Mouse (Mus musculus): Measurements from ENCODE around the gene Draxin.

GRCm38 (mm10) chr4:148150242-148150641 is 19.7 kb upstream of the Draxin start:
- no peak for TF ChIP-seq POLR2A (IDR thresholded peaks at IDR 0.05; ENCODE audit: low read depth, low read length)
- no peak for TF ChIP-seq CTCF (IDR thresholded peaks at IDR 0.05; ENCODE audit: extremely low read depth, insufficient read length, insufficient replicate concordance, low read depth, low read length)

Data from small intestine, adult 2 months (tissue).